Mouse (Mus musculus) left cerebral cortex, postnatal 4 days (tissue): ENCODE measurements around the gene Tbce. TPM values are rescaled to one million over a fixed set of nuclear protein-coding genes. Genes with fewer than 3 reads are reported as not detected.
"Not testable (repeated sequence)": the region's sequence is repeated elsewhere in the genome, so short reads cannot be mapped to it uniquely, and the experiment has no call there.

Source experiments
- DNase-seq: peaks from one replicate; pipeline ENCODE4 v3.0.0-alpha.2; 2022
- intact Hi-C: fragments of 180-260 bp; cut with DNase I; formaldehyde crosslinking; loops from one replicate; pipeline ENCODE4 v1.15.1; 2025
- total RNA-seq, 2 experiments: library from RNA; stranded (reverse); gene quantifications; 2 replicates each; pipeline ENCODE4 v1.2.3; 2021

Gene Tbce
- total RNA-seq, 2 experiments from 2014 or later = 80.3 to 90.2 TPM

DNA sequence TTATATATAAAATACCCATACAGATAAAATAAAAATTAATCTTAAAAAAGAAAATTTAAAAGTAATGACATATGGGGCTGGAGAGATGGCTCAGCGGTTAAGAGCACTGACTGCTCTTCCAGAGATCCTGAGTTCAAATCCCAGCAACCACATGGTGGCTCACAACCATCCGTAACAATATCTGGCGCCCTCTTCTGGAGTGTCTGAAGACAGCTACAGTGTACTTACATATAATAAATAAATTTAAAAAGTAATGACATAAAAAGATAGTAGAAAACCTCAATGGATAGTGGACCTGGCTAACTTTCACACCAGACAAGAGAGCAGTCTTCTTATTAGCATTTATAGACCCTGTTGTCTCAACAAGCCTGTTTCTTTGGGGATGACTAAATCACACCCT lies 4.1 kb downstream of the Tbce start:
- DNase-seq = not testable (repeated sequence)

DNA sequence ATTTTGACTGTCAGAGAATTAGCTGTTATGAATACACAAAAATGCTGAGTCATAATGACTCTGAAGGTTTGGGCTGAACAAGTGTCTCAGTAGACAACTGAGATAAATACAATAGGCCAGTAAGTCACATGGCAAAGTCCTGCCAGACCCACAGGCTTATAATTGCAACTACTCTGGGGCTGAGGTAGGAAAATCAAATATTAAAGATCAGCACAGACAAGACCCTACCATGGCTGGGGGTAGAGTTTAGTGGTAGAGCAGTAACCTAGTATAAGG lies 5.4 kb downstream of the Tbce start:
- DNase-seq = no peak
- intact Hi-C loops = no loop called here

More for the DNA sequence above, 4.1 kb downstream of the Tbce start:
- intact Hi-C loops = not testable (repeated sequence)

DNA sequence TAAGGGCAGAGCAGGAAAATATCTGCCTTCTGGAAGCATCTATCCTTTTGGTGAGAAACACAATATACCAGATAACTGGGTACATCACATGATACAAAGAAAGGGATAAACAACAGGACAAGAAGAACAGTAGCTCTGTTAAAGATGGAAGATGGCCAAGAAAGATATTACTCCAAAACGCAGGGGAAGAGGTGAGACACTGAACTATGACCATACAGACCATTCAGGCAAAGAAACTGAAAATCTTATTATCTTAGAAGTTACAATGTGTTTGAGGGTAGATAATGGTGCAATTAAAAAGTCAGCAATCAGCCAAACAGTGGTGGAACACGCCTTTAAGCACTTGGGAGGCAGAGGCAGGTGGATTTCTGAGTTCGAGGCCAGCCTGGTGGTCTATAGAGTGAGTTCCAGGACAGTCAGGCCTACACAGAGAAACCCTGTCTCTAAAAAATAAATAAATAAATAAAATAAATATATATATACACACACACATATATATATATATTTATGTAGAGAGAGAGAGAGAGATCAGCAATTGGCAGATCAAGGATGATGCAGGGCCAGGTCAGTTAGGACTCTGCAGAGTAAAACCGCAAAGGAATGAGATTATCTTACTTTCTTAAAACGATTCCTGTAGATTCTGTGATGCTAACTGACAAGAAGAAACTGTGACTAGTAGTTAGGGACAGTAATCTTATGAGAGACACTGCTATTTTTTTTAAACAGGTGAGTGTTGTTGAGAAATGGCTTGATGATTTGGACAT lies 5.9 kb downstream of the Tbce start:
- intact Hi-C loops = no loop called here
- DNase-seq = no peak

DNA sequence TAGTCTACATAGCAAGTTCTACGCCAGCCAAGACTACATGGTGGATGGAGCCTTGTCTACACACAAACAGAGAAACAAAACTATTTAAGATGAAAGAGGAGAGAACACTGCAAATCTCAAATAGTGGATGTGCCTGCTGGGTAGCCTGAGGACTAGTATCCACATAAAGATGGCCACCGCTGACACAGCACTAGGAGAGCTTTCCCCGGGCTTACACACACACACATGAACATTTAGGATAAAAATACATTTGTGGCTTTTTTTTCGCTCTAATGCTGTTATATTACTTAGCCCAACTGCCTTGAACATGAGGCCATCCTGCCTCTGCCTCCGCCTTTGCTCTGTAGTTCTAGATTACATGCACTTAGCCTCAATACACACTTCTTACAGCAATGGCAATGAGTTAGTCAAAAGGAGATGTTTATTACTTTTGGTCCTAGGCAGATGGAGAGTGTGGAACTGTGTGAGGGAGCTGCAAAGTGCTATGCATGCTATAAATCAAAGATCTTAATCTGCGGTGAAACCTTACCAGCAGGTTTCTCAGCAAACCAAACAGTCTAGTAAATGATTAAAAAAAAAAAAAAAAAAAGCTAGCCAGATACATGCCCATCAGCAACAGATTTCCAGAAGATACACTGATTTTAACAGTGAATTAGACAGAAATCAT lies 13.2 kb downstream of the Tbce start:
- DNase-seq = no peak
- intact Hi-C loops = no loop called here

DNA sequence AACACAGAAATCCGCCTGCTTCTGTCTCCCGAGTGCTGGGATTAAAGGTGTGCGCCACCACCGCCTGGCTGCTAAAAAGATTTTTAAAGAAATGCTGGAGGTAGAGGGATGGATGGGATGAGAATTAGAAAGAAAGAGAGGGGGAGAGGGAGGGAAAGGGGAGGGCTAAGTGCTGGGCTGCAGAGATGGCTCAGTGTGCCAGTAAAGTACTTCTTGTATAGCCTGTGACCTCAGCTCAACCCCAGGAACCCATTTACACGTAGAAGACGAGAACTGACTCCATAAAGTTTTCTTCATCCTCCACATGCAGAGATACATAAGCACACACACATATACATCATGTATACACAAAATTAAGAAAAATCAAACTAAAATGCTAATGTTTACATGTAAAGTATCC lies 13.9 kb downstream of the Tbce start:
- no peak for DNase-seq
- intact Hi-C loops = no loop called here

DNA sequence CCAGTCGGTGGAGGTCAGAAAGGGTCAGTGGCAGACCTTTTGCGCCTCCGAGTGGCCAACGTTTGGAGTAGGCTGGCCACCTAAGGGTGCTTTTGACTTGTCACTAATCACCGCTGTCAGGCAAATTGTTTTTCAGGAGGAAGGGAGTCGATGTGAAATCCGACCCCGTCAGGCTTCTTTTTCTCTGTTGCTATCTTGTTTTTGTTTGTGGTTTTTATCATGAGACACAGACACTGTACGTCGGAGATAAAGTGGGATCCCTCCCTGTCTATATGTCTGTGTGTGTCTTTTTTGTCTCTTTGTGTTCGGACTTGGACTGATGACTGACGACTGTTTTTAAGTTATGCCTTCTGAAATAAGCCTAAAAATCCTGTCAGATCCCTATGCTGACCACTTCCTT lies 18.0 kb downstream of the Tbce start:
- intact Hi-C loops = not testable (repeated sequence)

DNA sequence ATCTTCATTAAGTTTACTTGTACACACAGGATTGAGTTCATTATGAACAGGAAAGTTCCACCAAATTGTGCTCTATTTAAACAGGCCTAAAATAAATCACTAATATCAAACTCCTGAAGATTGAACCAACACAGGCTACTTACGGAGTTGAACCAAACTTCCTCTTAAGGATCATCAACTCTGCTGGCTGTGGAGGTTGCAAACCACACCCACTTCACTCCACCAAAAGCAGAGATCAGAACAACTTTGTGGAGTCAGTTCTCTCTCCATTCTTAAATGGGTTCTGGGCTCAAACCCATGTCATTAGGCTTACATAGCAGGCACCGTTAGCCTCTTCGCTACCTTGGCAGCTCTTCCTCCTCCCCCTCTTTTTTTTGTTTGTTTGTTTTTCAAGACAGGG lies 20.6 kb downstream of the Tbce start:
- no peak for DNase-seq
- intact Hi-C loops = no loop called here

More for the DNA sequence above, 18.0 kb downstream of the Tbce start:
- DNase-seq = not testable (repeated sequence)

DNA sequence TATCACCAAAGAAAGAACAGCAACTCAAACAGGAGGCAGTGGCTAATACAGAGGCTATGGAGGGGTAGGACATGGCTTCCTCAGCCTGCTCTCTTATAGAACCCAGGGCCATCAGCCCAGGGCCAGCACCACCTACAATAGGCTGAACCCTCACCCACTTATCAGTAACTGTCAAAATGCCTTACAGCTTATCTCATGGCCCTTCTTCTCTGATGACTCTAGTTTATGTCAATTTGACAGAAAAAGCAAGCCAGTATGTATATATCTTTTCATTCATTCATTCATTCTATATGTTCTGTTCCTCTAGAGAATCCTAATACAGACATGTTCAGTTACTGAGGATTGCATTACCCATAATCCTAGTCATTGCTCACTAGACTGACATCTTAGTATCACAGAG lies 21.2 kb downstream of the Tbce start:
- intact Hi-C loops = no loop called here

DNA sequence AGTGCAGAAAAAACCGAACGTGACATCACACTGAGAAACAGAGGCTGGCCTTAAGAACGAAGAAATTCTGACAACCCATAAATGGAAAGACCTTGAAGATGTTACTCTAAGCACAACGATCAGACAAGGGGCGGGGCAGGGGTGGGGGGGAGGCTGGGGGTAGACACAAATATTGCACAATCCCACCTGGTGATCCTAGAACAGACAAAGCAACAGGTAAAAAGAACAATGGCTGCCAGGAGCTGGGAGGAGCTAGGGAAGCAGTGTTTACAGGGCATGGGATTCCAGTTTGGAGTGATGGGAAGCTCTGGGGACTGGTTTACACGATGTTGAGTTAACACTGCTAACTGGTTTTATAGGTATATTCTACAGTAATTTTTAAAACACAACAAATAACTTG lies 23.8 kb downstream of the Tbce start:
- intact Hi-C loops = no loop called here
- no peak for DNase-seq

More for the DNA sequence above, 21.2 kb downstream of the Tbce start:
- no peak for DNase-seq

DNA sequence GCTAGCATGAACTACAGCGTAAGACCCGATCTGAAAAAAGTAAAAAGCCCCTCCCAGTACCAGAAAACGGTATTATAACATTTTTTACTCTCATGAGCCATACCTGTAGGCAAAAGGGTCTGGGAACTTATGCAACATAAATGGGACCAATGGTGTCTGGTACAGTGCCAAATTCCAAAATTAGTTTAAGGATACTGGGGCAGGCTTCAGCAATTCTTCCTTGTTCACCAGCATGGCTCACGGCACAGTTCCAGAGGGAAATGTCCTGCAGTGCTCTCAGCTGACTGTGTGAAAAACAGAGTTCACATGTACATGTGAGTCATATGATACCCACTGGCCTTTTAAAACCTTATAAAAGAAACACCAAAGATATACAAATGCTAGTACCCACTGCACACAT lies 24.9 kb downstream of the Tbce start:
- intact Hi-C loops = no loop called here
- DNase-seq = no peak

DNA sequence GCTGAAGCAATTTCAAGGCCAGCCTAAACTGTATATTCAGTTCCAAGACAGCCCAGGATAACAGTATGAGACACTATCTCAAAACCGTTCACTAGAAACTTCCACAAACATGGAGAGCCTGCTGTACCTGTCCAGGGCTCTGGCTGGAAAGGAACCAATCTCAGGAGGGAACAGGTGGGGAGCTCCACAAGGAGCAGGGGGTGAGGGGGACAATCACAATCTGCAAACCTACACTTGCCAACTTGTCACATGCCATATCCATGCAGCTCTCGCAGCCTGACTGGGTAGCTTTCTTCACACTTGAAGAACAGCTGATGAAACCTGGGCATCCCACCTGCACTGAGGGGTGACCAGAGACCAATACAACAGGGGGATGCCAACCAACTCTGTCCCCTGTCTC lies 25.4 kb downstream of the Tbce start:
- DNase-seq = no peak
- intact Hi-C loops = no loop called here

DNA sequence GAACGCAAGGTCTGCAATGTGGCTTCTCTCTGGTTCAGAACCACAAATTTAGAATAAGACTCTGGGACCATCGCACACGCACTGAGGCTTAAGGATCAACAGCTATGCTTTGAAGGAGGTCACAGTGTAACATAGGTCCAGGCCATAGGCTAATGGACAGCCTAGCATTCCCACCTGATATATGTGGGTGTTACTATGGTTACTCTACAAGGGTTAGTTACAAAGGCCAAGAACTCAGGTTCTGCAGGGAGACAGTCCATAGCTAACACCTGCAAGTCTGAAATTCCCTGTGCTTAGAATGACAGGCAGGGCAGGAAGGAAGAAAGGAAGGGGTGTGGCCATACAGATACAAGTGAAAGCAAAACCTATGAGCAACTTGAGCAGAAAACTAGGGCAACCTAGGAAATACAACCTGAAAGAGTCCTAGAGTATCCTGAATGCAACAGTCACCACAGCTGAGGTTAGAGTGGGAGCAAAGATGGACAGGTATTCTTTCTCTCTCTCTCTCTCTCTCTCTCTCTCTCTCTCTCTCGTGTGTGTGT lies 27.9 kb downstream of the Tbce start:
- no peak for DNase-seq
- intact Hi-C loops = no loop called here

DNA sequence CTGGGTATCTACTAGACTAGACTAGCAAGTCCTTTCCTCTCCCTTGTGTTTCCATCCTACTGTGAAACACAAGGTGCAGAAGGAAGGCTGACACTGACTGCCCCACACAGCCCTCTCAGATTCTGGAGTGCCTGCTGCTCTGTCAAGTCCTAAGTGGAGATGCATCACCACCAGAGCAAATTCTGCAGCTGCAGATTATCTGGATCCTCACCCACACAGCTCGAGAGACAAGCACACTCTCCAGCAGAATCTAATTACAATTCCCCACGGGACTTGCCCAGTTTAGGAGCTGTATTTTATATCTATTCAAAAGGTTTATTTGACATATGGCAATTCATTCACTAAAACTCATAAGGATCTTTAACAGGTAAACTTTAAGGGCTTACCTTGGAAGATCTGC lies 33.4 kb downstream of the Tbce start:
- intact Hi-C loops = no loop called here
- no peak for DNase-seq

DNA sequence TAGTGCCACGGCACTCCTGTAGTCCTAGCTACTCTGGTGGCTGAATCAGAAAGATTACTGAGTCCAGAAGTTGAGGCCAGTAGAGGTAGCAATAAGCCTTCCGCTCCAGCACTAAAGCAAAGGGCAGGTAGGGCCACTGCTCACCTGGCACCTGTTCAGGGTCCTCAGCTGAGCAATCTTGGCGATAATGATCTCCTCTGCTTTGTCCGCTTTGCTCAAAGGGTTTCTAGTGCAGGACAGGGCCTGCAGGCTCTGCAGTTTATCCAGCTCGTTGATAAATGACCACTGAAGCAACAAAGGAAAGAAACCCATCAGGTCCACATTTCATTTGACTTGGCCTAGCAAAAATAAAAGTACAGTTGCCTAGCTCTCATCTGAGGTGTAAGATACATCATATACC lies 34.4 kb downstream of the Tbce start:
- intact Hi-C loops = no loop called here
- no peak for DNase-seq

DNA sequence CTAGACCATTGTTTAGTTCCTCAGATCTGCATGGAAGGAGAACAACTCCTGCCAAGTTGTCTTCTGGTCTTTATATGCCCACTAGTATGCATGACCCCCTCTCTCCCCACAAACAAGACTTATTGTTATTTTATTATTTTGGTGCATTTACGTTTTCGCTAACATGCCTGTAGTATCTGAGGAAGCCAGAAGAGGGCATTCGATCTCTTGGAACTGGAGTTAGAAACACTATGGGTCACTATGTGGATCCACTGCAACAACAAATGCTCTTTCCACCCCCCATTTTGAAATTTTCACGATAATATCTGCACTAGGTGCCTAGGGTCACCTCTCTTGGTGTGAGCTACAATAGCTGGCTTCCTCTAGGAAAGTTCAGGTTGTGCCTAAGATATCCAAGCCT lies 35.4 kb downstream of the Tbce start:
- intact Hi-C loops = no loop called here
- no peak for DNase-seq

DNA sequence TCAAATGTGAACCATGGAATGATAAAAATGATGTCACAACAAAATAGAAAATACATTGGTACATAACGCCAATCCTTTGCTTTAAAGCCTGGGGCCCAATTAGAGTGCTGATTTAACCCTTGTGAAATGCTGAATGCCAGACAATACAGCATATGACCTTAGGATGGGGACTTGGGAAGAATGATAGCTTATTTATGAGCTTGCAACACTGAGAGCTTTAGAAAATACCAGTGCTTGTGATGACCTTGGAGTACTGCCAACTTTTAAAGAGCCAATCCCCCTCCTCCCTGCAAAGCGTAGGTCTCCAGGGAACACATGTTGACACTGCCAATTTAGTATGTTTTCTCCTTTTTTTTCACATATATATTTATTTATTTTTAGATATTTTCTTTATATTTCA lies 36.7 kb downstream of the Tbce start:
- intact Hi-C loops = no loop called here
- no peak for DNase-seq

DNA sequence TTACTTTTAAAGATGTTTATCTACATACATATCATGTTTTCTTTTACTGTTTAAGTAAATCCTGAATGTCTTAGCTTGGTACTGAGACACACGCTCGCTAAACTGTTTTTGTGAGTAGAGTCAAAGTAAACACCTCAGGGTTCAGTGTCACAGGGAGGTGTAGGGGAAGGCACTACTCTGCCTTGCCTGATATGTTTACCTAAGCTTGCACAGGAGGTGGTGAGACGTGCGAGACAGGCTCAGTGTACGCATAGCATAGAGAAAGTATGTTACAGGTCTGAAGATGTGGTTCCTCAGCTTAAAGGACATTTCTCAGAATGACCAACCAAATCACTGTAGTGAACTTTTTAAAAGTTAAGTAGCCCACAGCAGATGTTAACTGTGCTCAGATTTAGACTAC lies 42.0 kb downstream of the Tbce start:
- no peak for DNase-seq
- intact Hi-C loops = loop anchor here (10.0 kb wide), 1 partner anchor 177 kb away; no protein-coding TSS in a partner anchor

DNA sequence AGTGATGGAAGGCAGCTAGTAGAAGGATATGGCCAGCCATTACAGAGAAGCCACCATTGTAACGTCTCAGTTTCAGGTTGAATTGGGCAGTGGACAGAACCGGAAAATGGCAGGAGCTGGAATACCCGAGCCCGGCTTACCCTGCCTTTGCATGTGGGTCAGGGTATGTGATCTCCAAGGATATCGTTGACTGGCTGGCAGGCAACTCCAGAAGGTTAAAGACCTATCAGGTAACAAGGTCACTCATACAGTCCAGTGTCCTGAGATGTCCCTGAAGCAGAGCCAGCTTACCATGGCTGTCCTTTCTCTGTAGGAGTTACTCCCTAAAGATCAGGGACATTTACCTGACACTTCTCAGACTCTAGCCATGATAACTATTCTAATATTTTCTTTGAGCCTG lies 44.4 kb downstream of the Tbce start:
- intact Hi-C loops = loop anchor here (10.0 kb wide), 1 partner anchor 180 kb away; no protein-coding TSS in a partner anchor
- no peak for DNase-seq

DNA sequence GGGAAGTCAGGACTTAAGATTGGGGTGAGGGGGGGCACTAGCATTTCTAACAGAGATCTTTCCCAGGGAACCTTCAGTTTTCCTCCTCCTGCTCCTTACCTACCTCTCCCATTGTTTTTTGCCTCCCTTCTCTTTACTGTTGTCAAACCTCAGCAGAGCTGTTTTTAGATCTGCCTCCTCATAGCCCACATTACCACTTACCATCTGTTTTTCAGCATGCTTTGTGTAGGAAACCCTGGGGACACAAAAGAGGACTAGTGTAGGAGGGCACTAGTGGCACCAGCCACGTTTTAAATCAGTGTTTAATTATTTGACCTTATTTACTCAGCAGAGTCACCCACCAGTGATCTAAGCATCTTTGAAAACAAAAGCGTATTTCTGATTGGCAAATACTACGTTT lies 46.4 kb downstream of the Tbce start:
- no peak for DNase-seq
- intact Hi-C loops = loop anchor here (10.0 kb wide), 1 partner anchor 182 kb away; no protein-coding TSS in a partner anchor

DNA sequence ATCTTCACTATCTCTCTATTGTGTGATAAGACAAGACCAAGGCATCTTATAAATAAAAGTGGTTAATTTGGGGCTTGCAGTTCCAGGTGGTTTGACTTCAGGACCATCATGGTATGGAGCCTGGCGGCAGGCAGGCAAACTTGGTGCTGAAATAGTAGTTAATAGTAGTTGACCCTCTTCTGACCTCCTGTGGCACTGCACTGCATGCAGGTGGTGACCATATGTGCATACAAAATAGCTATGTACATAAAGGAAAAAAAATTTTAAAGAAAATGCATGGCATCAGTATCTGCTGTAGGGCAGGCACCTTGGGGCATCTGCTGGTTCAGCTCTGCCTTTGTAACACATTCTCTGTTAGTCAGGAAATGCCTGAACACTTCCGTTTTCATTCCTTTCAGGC lies 49.0 kb downstream of the Tbce start:
- intact Hi-C loops = loop anchor here (10.0 kb wide), 1 partner anchor 184 kb away; no protein-coding TSS in a partner anchor
- no peak for DNase-seq

DNA sequence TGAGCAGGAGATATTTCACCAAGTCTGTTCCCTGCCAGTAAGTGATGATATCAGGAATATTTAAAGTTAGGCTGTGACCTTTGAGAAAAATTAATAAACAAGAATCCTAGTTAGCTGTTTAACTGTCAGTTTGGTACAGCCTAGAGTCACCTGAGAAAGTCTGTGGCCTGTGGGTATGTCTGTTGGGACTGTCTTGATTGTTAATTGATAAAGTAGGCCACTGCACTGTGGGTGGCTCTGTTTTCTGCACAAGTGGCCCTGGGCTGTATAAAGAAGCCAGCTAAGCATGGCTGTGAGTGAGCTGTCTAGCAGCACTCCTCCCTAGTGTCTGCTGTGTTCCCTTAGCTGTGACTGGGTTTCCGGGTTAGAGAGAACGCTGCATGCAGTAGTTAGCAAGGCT lies 50.3 kb downstream of the Tbce start:
- no peak for DNase-seq
- intact Hi-C loops = no loop called here

DNA sequence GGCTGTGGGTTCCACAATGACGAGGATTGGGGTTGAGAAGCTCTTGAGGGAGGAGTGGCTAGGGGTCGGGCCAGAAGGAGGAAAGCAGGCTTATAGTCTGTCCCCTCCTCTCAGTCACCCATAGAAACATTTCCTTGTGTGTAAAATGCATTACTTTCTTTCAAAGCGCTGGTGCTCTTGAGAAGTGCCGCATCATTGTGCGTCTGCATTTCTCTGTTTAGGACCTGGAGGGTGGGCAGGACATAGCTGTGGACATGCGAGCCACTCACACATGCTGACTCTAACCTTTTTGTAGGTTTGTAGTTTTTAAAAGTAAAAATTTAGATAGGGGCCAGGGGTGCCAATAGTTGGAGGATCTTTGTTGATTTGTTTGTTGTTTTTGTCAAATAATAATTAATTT lies 55.9 kb downstream of the Tbce start:
- intact Hi-C loops = no loop called here

More for the DNA sequence above, 55.9 kb downstream of the Tbce start:
- DNase-seq = no peak
